Mouse (Mus musculus): ENCODE data around the gene Ugt1a7c.
"Not testable (repeated sequence)": the region's sequence is repeated elsewhere in the genome, so short reads cannot be mapped to it uniquely, and the experiment has no call there.

DNA sequence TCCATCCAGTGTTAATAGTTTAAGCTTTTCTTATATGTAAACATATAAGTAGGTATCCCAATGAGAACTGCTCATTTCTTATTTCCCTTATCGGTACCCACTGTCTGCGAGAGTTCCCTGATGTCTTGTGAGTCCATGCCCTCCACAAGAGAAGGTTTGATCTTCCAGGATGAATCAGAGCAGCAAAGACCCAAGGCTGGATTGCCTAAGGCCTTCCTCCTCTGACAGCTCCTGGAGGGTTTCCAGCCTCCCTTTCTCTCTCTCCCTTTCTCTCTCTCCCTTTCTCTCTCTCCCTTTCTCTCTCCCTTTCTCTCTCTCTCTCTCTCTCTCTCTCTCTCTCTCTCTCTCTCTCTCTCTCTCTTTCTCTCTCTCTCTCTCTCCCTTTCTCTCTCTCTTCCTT lies 34.2 kb downstream of the Ugt1a7c start:
- TF ChIP-seq EP300, CTCF (IDR thresholded peaks at IDR 0.05): not testable (repeated sequence)

Data from lung, postnatal 0 days (tissue).